Mouse (Mus musculus): ENCODE data around the gene Cwc27.

GRCm38 (mm10) chr13:104821908-104822307, 5.0 kb upstream of the Cwc27 start:
- no peak for TF ChIP-seq USF1 (IDR thresholded peaks at IDR 0.05; ENCODE audit: low read depth)
- TF ChIP-seq POLR2A (IDR thresholded peaks at IDR 0.05; ENCODE audit: insufficient read length, low read depth) = no peak
- TF ChIP-seq CEBPB (IDR thresholded peaks at IDR 0.05; ENCODE audit: insufficient read depth, poor library complexity, severe bottlenecking) = no peak
- no peak for TF ChIP-seq MAX (IDR thresholded peaks at IDR 0.05; ENCODE audit: low read depth)
- no peak for TF ChIP-seq E2F4 (IDR thresholded peaks at IDR 0.05; ENCODE audit: insufficient read depth)
- no peak for TF ChIP-seq POLR2AphosphoS2 (IDR thresholded peaks at IDR 0.05; ENCODE audit: insufficient read length, low read depth)
- no peak for TF ChIP-seq MYOG (IDR thresholded peaks at IDR 0.05; ENCODE audit: control insufficient read depth in 1 of 3, insufficient read depth in 1 of 3, insufficient read length in 2 of 3, low read depth in 2 of 3)
- no peak for TF ChIP-seq MYOD1 (IDR thresholded peaks at IDR 0.05; ENCODE audit: control insufficient read depth in 1 of 3, insufficient read length in 2 of 3, low read depth in 2 of 3)
- TF ChIP-seq TCF12 (IDR thresholded peaks at IDR 0.05; ENCODE audit: insufficient read depth, poor library complexity, severe bottlenecking) = no peak
- TF ChIP-seq SRF (IDR thresholded peaks at IDR 0.05; ENCODE audit: control insufficient read depth, insufficient read length, low read depth) = no peak
- TF ChIP-seq TCF3 (IDR thresholded peaks at IDR 0.05; ENCODE audit: insufficient read length, low read depth) = no peak
